9 mouse cellular contexts compared by ENCODE assay signal in genomic region chr8:70129309-70129952, GRCm38 (mm10). TPM values are rescaled to one million over a fixed set of nuclear protein-coding genes. Genes with fewer than 3 reads are reported as not detected.
DNase-seq lines count a peak whose midpoint lies in the region; ATAC-seq and TF ChIP-seq lines count a peak whose summit lies in the region.
"Had no signal": no experiment of that assay in that cellular context is flagged by ENCODE, and none has a peak within 500 bp of the region (broad histone marks: within the 10 kb centered on the region; RNA-seq: fewer than 3 reads in every experiment).

No protein-coding gene starts in this region.

- TF ChIP-seq EP300 in ES-Bruce4 (IDR thresholded peaks at IDR 0.05; ENCODE audit: insufficient read depth, low read depth, low read length): no peak

- peak; percentile 66 for DNase-seq in embryonic facial prominence, embryonic 14.5 days (ENCODE audit: low spot score)
- no peak for DNase-seq in embryonic facial prominence, embryonic 10.5 days (ENCODE audit: low spot score)
- peak; percentile 47 to 49 for DNase-seq in cerebellum, postnatal 4 days (ENCODE audit: low spot score in 2 of 2)
- peak; percentile 82 to 83 for DNase-seq in layer of hippocampus, postnatal 36 days
- DNase-seq in right cerebral cortex, postnatal 14 days: peak; percentile 69
- no peak for DNase-seq in embryo, embryonic 11 days

- ATAC-seq in embryonic facial prominence, embryonic 14.5 days (ENCODE audit: low read depth): peak; percentile 19; the same call in 1 of the 2 replicates
- 0 out of 2 replicates have a peak, but pooled peaks have one; percentile 16 for ATAC-seq in heart, embryonic 16.5 days (replicated peaks; ENCODE audit: extremely low read depth, insufficient read depth, low FRiP score)

- H3K9me3 ChIP-seq in embryonic facial prominence, embryonic 14.5 days (ENCODE audit: control insufficient read depth, low read length): no peaks in the 10 kb centered on the region
- no peaks in the 10 kb centered on the region for H3K9me3 ChIP-seq in embryonic facial prominence, embryonic 10.5 days
- no peaks in the 10 kb centered on the region for H3K9me3 ChIP-seq in ES-Bruce4 (replicated peaks; ENCODE audit: control insufficient read depth, insufficient read depth, low read length, poor library complexity, severe bottlenecking)
- H3K9me3 ChIP-seq in heart, embryonic 16.5 days (replicated peaks; ENCODE audit: control insufficient read depth, low read length): no peaks in the 10 kb centered on the region

- TF ChIP-seq POLR2A in ES-Bruce4 (IDR thresholded peaks at IDR 0.05; ENCODE audit: insufficient read depth, low read length): no peak

- no peak overlapping the region for H3K4me3 ChIP-seq in embryonic facial prominence, embryonic 14.5 days (ENCODE audit: low read depth, low read length)
- H3K4me3 ChIP-seq in embryonic facial prominence, embryonic 10.5 days: no peak overlapping the region
- H3K4me3 ChIP-seq in ES-Bruce4 (ENCODE audit: low read depth, low read length): peak overlapping the region; percentile 23
- H3K4me3 ChIP-seq in heart, embryonic 16.5 days (ENCODE audit: low read length): no peak overlapping the region
- H3K4me3 ChIP-seq: erythroblast, embryonic 14.5 days had no signal

- no peak for TF ChIP-seq CTCF in ES-Bruce4 (IDR thresholded peaks at IDR 0.05; ENCODE audit: low read depth, low read length)

- no peak overlapping the region for H3K4me2 ChIP-seq in embryonic facial prominence, embryonic 14.5 days (ENCODE audit: low read depth, low read length)
- no peak overlapping the region; the same call in 1 of the 2 replicates for H3K4me2 ChIP-seq in heart, embryonic 16.5 days (ENCODE audit: low read depth, low read length)

- peaks cover 23% of the 10 kb centered on the region for H3K36me3 ChIP-seq in embryonic facial prominence, embryonic 14.5 days (ENCODE audit: control insufficient read depth, insufficient read depth, low read length)
- H3K36me3 ChIP-seq in embryonic facial prominence, embryonic 10.5 days (replicated peaks): peaks cover 23% of the 10 kb centered on the region
- H3K36me3 ChIP-seq in ES-Bruce4 (ENCODE audit: control insufficient read depth, insufficient read depth, low read length, poor library complexity, severe bottlenecking): peaks cover 17% of the 10 kb centered on the region
- peaks cover 14% of the 10 kb centered on the region for H3K36me3 ChIP-seq in heart, embryonic 16.5 days (ENCODE audit: control insufficient read depth, insufficient read depth)

- H3K27me3 ChIP-seq in embryonic facial prominence, embryonic 14.5 days (replicated peaks; ENCODE audit: control insufficient read depth, insufficient read depth, low read length): no peaks in the 10 kb centered on the region
- H3K27me3 ChIP-seq in embryonic facial prominence, embryonic 10.5 days (replicated peaks; ENCODE audit: low read depth, poor library complexity, severe bottlenecking): no peaks in the 10 kb centered on the region; the same call in 1 of the 2 replicates
- no peaks in the 10 kb centered on the region for H3K27me3 ChIP-seq in ES-Bruce4 (ENCODE audit: control insufficient read depth, insufficient read depth, low read length, poor library complexity, severe bottlenecking)
- H3K27me3 ChIP-seq in heart, embryonic 16.5 days (ENCODE audit: control insufficient read depth, insufficient read depth, low read length): no peaks in the 10 kb centered on the region; the same call in none of the 2 replicates

- WGBS in embryonic facial prominence, embryonic 14.5 days: 64% methylated on average over 9 of the region's 9 CpGs
- 61% methylated on average over 9 of the region's 9 CpGs for WGBS in embryonic facial prominence, embryonic 10.5 days
- WGBS in heart, embryonic 16.5 days: 48% methylated on average over 9 of the region's 9 CpGs

- H3K9ac ChIP-seq in embryonic facial prominence, embryonic 14.5 days (ENCODE audit: low read depth, low read length): no peak overlapping the region
- peak overlapping the region; percentile 13 for H3K9ac ChIP-seq in ES-Bruce4 (ENCODE audit: low read depth, poor library complexity, severe bottlenecking)
- H3K9ac ChIP-seq in heart, embryonic 16.5 days (ENCODE audit: low read length): no peak overlapping the region; the same call in 1 of the 2 replicates

- H3K27ac ChIP-seq in embryonic facial prominence, embryonic 14.5 days (replicated peaks; ENCODE audit: low read depth, low read length): no peak overlapping the region
- H3K27ac ChIP-seq in embryonic facial prominence, embryonic 10.5 days (replicated peaks): no peak overlapping the region
- peak overlapping the region; percentile 70 for H3K27ac ChIP-seq in ES-Bruce4 (ENCODE audit: insufficient read depth, low read length)
- H3K27ac ChIP-seq in heart, embryonic 16.5 days (ENCODE audit: low read length): peak overlapping the region; percentile 90

- no peaks in the 10 kb centered on the region for H3K4me1 ChIP-seq in embryonic facial prominence, embryonic 14.5 days (ENCODE audit: control insufficient read depth, insufficient read depth, low read length)
- peaks cover 17% of the 10 kb centered on the region for H3K4me1 ChIP-seq in embryonic facial prominence, embryonic 10.5 days
- H3K4me1 ChIP-seq in ES-Bruce4 (ENCODE audit: control insufficient read depth, insufficient read depth, low read length): peaks cover 6% of the 10 kb centered on the region
- H3K4me1 ChIP-seq in heart, embryonic 16.5 days (ENCODE audit: control insufficient read depth, insufficient read depth, low read length): peaks cover 24% of the 10 kb centered on the region

RNA-seq across cellular contexts. Expression of gene Nr2c2ap, which starts 1.7 kb away (rescaled TPM):
- polyA plus RNA-seq in embryonic facial prominence, embryonic 14.5 days (2014; fragmentation: Nextera tagmentation; extraction: Ambion mirVana): 18.7 and 20.4 TPM in 2 replicates
- 32.0 and 33.4 TPM in 2 replicates for polyA plus RNA-seq in embryonic facial prominence, embryonic 10.5 days (2016; fragmentation: Nextera tagmentation; extraction: Ambion mirVana)
- 38.0 and 42.7 TPM in 2 replicates for polyA plus RNA-seq in ES-Bruce4 (2011; ENCODE audit: insufficient read depth, insufficient read length, low read depth, missing spikeins)
- 35.7 and 37.8 TPM in 2 replicates for polyA plus RNA-seq in heart, embryonic 16.5 days (2015; fragmentation: Nextera tagmentation; extraction: Ambion mirVana)
- 10 to 100 TPM; 25.4 to 30.5 TPM for total RNA-seq in layer of hippocampus, postnatal 36 days (2021)

RNA-seq across cellular contexts. Expression of gene Ncan, which starts 8.8 kb away (rescaled TPM):
- polyA plus RNA-seq in embryonic facial prominence, embryonic 14.5 days (2014; fragmentation: Nextera tagmentation; extraction: Ambion mirVana): 1.1 and 1.2 TPM in 2 replicates
- 6.2 and 6.8 TPM in 2 replicates for polyA plus RNA-seq in embryonic facial prominence, embryonic 10.5 days (2016; fragmentation: Nextera tagmentation; extraction: Ambion mirVana)
- polyA plus RNA-seq in ES-Bruce4 (2011; ENCODE audit: insufficient read depth, insufficient read length, low read depth, missing spikeins): 1.4 and 1.6 TPM in 2 replicates
- polyA plus RNA-seq in heart, embryonic 16.5 days (2015; fragmentation: Nextera tagmentation; extraction: Ambion mirVana): 0.13 and 0.22 TPM in 2 replicates
- 100 to 1,000 TPM; 167 to 170 TPM for total RNA-seq in layer of hippocampus, postnatal 36 days (2021)
- polyA plus RNA-seq: erythroblast, embryonic 14.5 days had no signal

RNA-seq across cellular contexts. Expression of gene Rfxank, which starts 9.5 kb away (rescaled TPM):
- polyA plus RNA-seq in embryonic facial prominence, embryonic 14.5 days (2014; fragmentation: Nextera tagmentation; extraction: Ambion mirVana): 13.0 and 17.1 TPM in 2 replicates
- 22.4 and 25.2 TPM in 2 replicates for polyA plus RNA-seq in embryonic facial prominence, embryonic 10.5 days (2016; fragmentation: Nextera tagmentation; extraction: Ambion mirVana)
- 7.9 and 8.2 TPM in 2 replicates for polyA plus RNA-seq in ES-Bruce4 (2011; ENCODE audit: insufficient read depth, insufficient read length, low read depth, missing spikeins)
- 18.9 and 21.0 TPM in 2 replicates for polyA plus RNA-seq in heart, embryonic 16.5 days (2015; fragmentation: Nextera tagmentation; extraction: Ambion mirVana)
- total RNA-seq in layer of hippocampus, postnatal 36 days (2021): 10 to 100 TPM; 14.0 to 15.3 TPM

RNA-seq across cellular contexts. Expression of gene Borcs8, which starts 9.9 kb away (rescaled TPM):
- 45.1 and 54.0 TPM in 2 replicates for polyA plus RNA-seq in embryonic facial prominence, embryonic 14.5 days (2014; fragmentation: Nextera tagmentation; extraction: Ambion mirVana)
- polyA plus RNA-seq in embryonic facial prominence, embryonic 10.5 days (2016; fragmentation: Nextera tagmentation; extraction: Ambion mirVana): 45.8 and 46.8 TPM in 2 replicates
- polyA plus RNA-seq in ES-Bruce4 (2011; ENCODE audit: insufficient read depth, insufficient read length, low read depth, missing spikeins): 24.1 and 28.3 TPM in 2 replicates
- 38.0 and 40.1 TPM in 2 replicates for polyA plus RNA-seq in heart, embryonic 16.5 days (2015; fragmentation: Nextera tagmentation; extraction: Ambion mirVana)
- 10 to 100 TPM; 43.9 to 50.8 TPM for total RNA-seq in layer of hippocampus, postnatal 36 days (2021)

RNA-seq across cellular contexts. Expression of gene Mef2b, which starts 10.1 kb away (rescaled TPM):
- 4.9 and 5.1 TPM in 2 replicates for polyA plus RNA-seq in embryonic facial prominence, embryonic 14.5 days (2014; fragmentation: Nextera tagmentation; extraction: Ambion mirVana)
- polyA plus RNA-seq in embryonic facial prominence, embryonic 10.5 days (2016; fragmentation: Nextera tagmentation; extraction: Ambion mirVana): 0.69 and 0.70 TPM in 2 replicates
- 4.4 and 5.8 TPM in 2 replicates for polyA plus RNA-seq in ES-Bruce4 (2011; ENCODE audit: insufficient read depth, insufficient read length, low read depth, missing spikeins)
- 0.51 and 1.1 TPM in 2 replicates for polyA plus RNA-seq in heart, embryonic 16.5 days (2015; fragmentation: Nextera tagmentation; extraction: Ambion mirVana)
- total RNA-seq in layer of hippocampus, postnatal 36 days (2021): under 1 TPM; 0.27 to 0.38 TPM

Comparison
In these comparisons a context has a peak if more than half of its experiments do, and no peak if none do; other contexts are left out.
1. DNase-seq: peak in embryonic facial prominence, embryonic 14.5 days (single experiment), cerebellum, postnatal 4 days (2 of 2), layer of hippocampus, postnatal 36 days (2 of 2) and right cerebral cortex, postnatal 14 days (single experiment); none in embryonic facial prominence, embryonic 10.5 days (single experiment) and embryo, embryonic 11 days (single experiment).
2. H3K27ac ChIP-seq: peak in ES-Bruce4 (single experiment) and heart, embryonic 16.5 days (single experiment); none in embryonic facial prominence, embryonic 14.5 days (single experiment) and embryonic facial prominence, embryonic 10.5 days (single experiment).